Comparison of ENCODE assay signal across 10 mouse cellular contexts in genomic region chr14:25549125-25549524, GRCm38 (mm10).
DNase-seq lines count a peak whose midpoint lies in the region; ATAC-seq and TF ChIP-seq lines count a peak whose summit lies in the region.
"Had no signal": no experiment of that assay in that cellular context is flagged by ENCODE, and none has a peak within 500 bp of the region (broad histone marks: within the 10 kb centered on the region; RNA-seq: fewer than 3 reads in every experiment).

No protein-coding gene starts in this region.

- H3K4me3 ChIP-seq in hindbrain, embryonic 10.5 days = no peak overlapping the region
- no peak overlapping the region for H3K4me3 ChIP-seq in hindbrain, embryonic 11.5 days (ENCODE audit: low read depth, low read length)
- no peak overlapping the region for H3K4me3 ChIP-seq in embryonic facial prominence, embryonic 14.5 days (ENCODE audit: low read depth, low read length)
- no peak overlapping the region for H3K4me3 ChIP-seq in hindbrain, embryonic 12.5 days
- H3K4me3 ChIP-seq in midbrain, embryonic 14.5 days (replicated peaks; ENCODE audit: low read depth, low read length) = no peak overlapping the region
- no peak overlapping the region for H3K4me3 ChIP-seq in liver, postnatal 0 days (ENCODE audit: low read depth, low read length)
- H3K4me3 ChIP-seq: lung, embryonic 15.5 days had no signal

- no peak overlapping the region for H3K9ac ChIP-seq in hindbrain, embryonic 11.5 days (ENCODE audit: low read depth, low read length)
- no peak overlapping the region for H3K9ac ChIP-seq in embryonic facial prominence, embryonic 14.5 days (ENCODE audit: low read depth, low read length)
- H3K9ac ChIP-seq in hindbrain, embryonic 12.5 days = no peak overlapping the region
- H3K9ac ChIP-seq in midbrain, embryonic 14.5 days (replicated peaks; ENCODE audit: low read length) = no peak overlapping the region
- H3K9ac ChIP-seq in liver, postnatal 0 days (replicated peaks) = no peak overlapping the region
- H3K9ac ChIP-seq: lung, embryonic 15.5 days had no signal

- peaks cover 86% of the 10 kb centered on the region for H3K36me3 ChIP-seq in hindbrain, embryonic 10.5 days
- H3K36me3 ChIP-seq in hindbrain, embryonic 11.5 days (ENCODE audit: control insufficient read depth, insufficient read depth, low read length) = peaks cover 8% of the 10 kb centered on the region; the same call in 1 of the 2 replicates
- H3K36me3 ChIP-seq in embryonic facial prominence, embryonic 14.5 days (ENCODE audit: control insufficient read depth, insufficient read depth, low read length) = peaks cover 29% of the 10 kb centered on the region
- peaks cover 46% of the 10 kb centered on the region for H3K36me3 ChIP-seq in hindbrain, embryonic 12.5 days
- H3K36me3 ChIP-seq in midbrain, embryonic 14.5 days (ENCODE audit: control insufficient read depth, insufficient read depth, low read length) = peaks cover 31% of the 10 kb centered on the region
- peaks cover 25% of the 10 kb centered on the region for H3K36me3 ChIP-seq in liver, postnatal 0 days (replicated peaks; ENCODE audit: insufficient read depth, low read length)

- no peak overlapping the region for H3K4me2 ChIP-seq in hindbrain, embryonic 11.5 days (replicated peaks; ENCODE audit: low read depth, low read length)
- no peak overlapping the region for H3K4me2 ChIP-seq in embryonic facial prominence, embryonic 14.5 days (ENCODE audit: low read depth, low read length)
- no peak overlapping the region for H3K4me2 ChIP-seq in hindbrain, embryonic 12.5 days (replicated peaks)
- H3K4me2 ChIP-seq in midbrain, embryonic 14.5 days (ENCODE audit: low read length) = no peak overlapping the region
- no peak overlapping the region for H3K4me2 ChIP-seq in liver, postnatal 0 days (ENCODE audit: low read depth, low read length)
- H3K4me2 ChIP-seq: lung, embryonic 15.5 days had no signal

- no peaks in the 10 kb centered on the region for H3K27me3 ChIP-seq in hindbrain, embryonic 10.5 days (ENCODE audit: insufficient read depth, poor library complexity, severe bottlenecking)
- H3K27me3 ChIP-seq in hindbrain, embryonic 11.5 days (ENCODE audit: control insufficient read depth, insufficient read depth, low read length) = no peaks in the 10 kb centered on the region
- no peaks in the 10 kb centered on the region for H3K27me3 ChIP-seq in embryonic facial prominence, embryonic 14.5 days (replicated peaks; ENCODE audit: control insufficient read depth, insufficient read depth, low read length)
- no peaks in the 10 kb centered on the region for H3K27me3 ChIP-seq in hindbrain, embryonic 12.5 days
- no peaks in the 10 kb centered on the region for H3K27me3 ChIP-seq in midbrain, embryonic 14.5 days (ENCODE audit: control insufficient read depth, insufficient read depth, low read length)
- no peaks in the 10 kb centered on the region for H3K27me3 ChIP-seq in liver, postnatal 0 days (ENCODE audit: insufficient read depth, low read length)
- H3K27me3 ChIP-seq: lung, embryonic 15.5 days had no signal

- H3K4me1 ChIP-seq in hindbrain, embryonic 10.5 days (replicated peaks) = peaks cover 75% of the 10 kb centered on the region
- peaks cover 19% of the 10 kb centered on the region for H3K4me1 ChIP-seq in hindbrain, embryonic 11.5 days (replicated peaks; ENCODE audit: control insufficient read depth, insufficient read depth, low read length)
- peaks cover 58% of the 10 kb centered on the region for H3K4me1 ChIP-seq in embryonic facial prominence, embryonic 14.5 days (ENCODE audit: control insufficient read depth, insufficient read depth, low read length)
- H3K4me1 ChIP-seq in hindbrain, embryonic 12.5 days = peaks cover 72% of the 10 kb centered on the region
- peaks cover 47% of the 10 kb centered on the region for H3K4me1 ChIP-seq in midbrain, embryonic 14.5 days (ENCODE audit: control insufficient read depth, insufficient read depth, low read length)
- peaks cover 10% of the 10 kb centered on the region for H3K4me1 ChIP-seq in liver, postnatal 0 days (ENCODE audit: insufficient read depth)

- ATAC-seq in hindbrain, embryonic 11.5 days (ENCODE audit: low FRiP score) = no peak
- no peak for ATAC-seq in embryonic facial prominence, embryonic 14.5 days (ENCODE audit: low read depth)
- no peak for ATAC-seq in hindbrain, embryonic 12.5 days (ENCODE audit: low FRiP score)
- ATAC-seq in midbrain, embryonic 14.5 days (ENCODE audit: low FRiP score, low TSS enrichment) = no peak
- no peak for ATAC-seq in liver, postnatal 0 days

- H3K27ac ChIP-seq in hindbrain, embryonic 10.5 days = peak overlapping the region; percentile 73; the same call in 1 of the 2 replicates
- no peak overlapping the region for H3K27ac ChIP-seq in hindbrain, embryonic 11.5 days (ENCODE audit: low read depth, low read length)
- H3K27ac ChIP-seq in embryonic facial prominence, embryonic 14.5 days (replicated peaks; ENCODE audit: low read depth, low read length) = 0 out of 2 replicates have a peak overlapping the region, but pooled peaks have one; percentile 35
- peak overlapping the region; percentile 86 for H3K27ac ChIP-seq in hindbrain, embryonic 12.5 days
- peak overlapping the region; percentile 74 for H3K27ac ChIP-seq in midbrain, embryonic 14.5 days (replicated peaks; ENCODE audit: low read depth, low read length)
- no peak overlapping the region for H3K27ac ChIP-seq in liver, postnatal 0 days (ENCODE audit: low read depth)
- H3K27ac ChIP-seq: lung, embryonic 15.5 days had no signal

- TF ChIP-seq CTCF in liver, postnatal 0 days (IDR thresholded peaks at IDR 0.05; ENCODE audit: low read depth) = no peak

- 92% methylated on average over 7 of the region's 7 CpGs for WGBS in hindbrain, embryonic 10.5 days
- WGBS in hindbrain, embryonic 11.5 days = 87% methylated on average over 7 of the region's 7 CpGs
- WGBS in embryonic facial prominence, embryonic 14.5 days = 85% methylated on average over 7 of the region's 7 CpGs
- WGBS in hindbrain, embryonic 12.5 days = 95% methylated on average over 7 of the region's 7 CpGs
- 90% methylated on average over 7 of the region's 7 CpGs for WGBS in midbrain, embryonic 14.5 days
- 81% methylated on average over 7 of the region's 7 CpGs for WGBS in liver, postnatal 0 days (ENCODE audit: insufficient replicate concordance)

- no peak for TF ChIP-seq EP300 in liver, postnatal 0 days (IDR thresholded peaks at IDR 0.05; ENCODE audit: low read depth)

- DNase-seq in hindbrain, embryonic 10.5 days (ENCODE audit: low spot score) = no peak
- no peak for DNase-seq in hindbrain, embryonic 11.5 days (ENCODE audit: low spot score)
- DNase-seq in embryonic facial prominence, embryonic 14.5 days (ENCODE audit: low spot score) = no peak
- no peak for DNase-seq in midbrain, embryonic 14.5 days
- no peak for DNase-seq in liver, postnatal 0 days
- DNase-seq in urinary bladder, postnatal 36 days (ENCODE audit: low spot score in 2 of 2) = no peak
- no peak for DNase-seq in thymus, postnatal 14 days
- DNase-seq: layer of hippocampus, adult 9-11 months had no signal

- H3K9me3 ChIP-seq in hindbrain, embryonic 10.5 days = no peaks in the 10 kb centered on the region
- H3K9me3 ChIP-seq in hindbrain, embryonic 11.5 days (ENCODE audit: control insufficient read depth, low read length) = no peaks in the 10 kb centered on the region
- H3K9me3 ChIP-seq in embryonic facial prominence, embryonic 14.5 days (ENCODE audit: control insufficient read depth, low read length) = no peaks in the 10 kb centered on the region
- H3K9me3 ChIP-seq in hindbrain, embryonic 12.5 days (replicated peaks) = no peaks in the 10 kb centered on the region
- H3K9me3 ChIP-seq in midbrain, embryonic 14.5 days (ENCODE audit: control insufficient read depth, low read length) = no peaks in the 10 kb centered on the region
- H3K9me3 ChIP-seq in liver, postnatal 0 days (ENCODE audit: low read length) = no peaks in the 10 kb centered on the region
- H3K9me3 ChIP-seq: lung, embryonic 15.5 days had no signal

Comparison
In these comparisons a context has a peak if more than half of its experiments do, and no peak if none do; other contexts are left out.
1. H3K27ac ChIP-seq: peak in hindbrain, embryonic 10.5 days (single experiment), embryonic facial prominence, embryonic 14.5 days (single experiment), hindbrain, embryonic 12.5 days (single experiment) and midbrain, embryonic 14.5 days (single experiment); none in hindbrain, embryonic 11.5 days (single experiment) and liver, postnatal 0 days (single experiment).